Mouse (Mus musculus): ENCODE data around the gene Agt.

GRCm38 (mm10) chr8:124540906-124541305, 28.6 kb downstream of the Agt start:
- TF ChIP-seq CTCF (IDR thresholded peaks at IDR 0.05; ENCODE audit: insufficient read depth, low read length): no peak
- TF ChIP-seq POLR2A (IDR thresholded peaks at IDR 0.05; ENCODE audit: borderline replicate concordance, extremely low read depth, low read depth, low read length): no peak
